Mouse (Mus musculus): ENCODE measurements at regions not wholly inside any gene's neighbourhood (a gene's known extent, or its start where the extent isn't known, plus 50 kb on each side); places are given as distances from the start of the nearest gene placed in this dataset.

GRCm38 (mm10) chr12:110027345-110027744 is 251.5 kb upstream of the Dio3 start:
- no peak for TF ChIP-seq CTCF (IDR thresholded peaks at IDR 0.05; ENCODE audit: low read depth)
- no peak for TF ChIP-seq EP300 (IDR thresholded peaks at IDR 0.05; ENCODE audit: low read depth)

All from liver, postnatal 0 days (tissue).